Mouse (Mus musculus) MEL-GATA-1-ER (cell line): ENCODE results near the gene Wrap73.

Experiments
- DNase-seq: peaks from one replicate; pipeline ENCODE4 v3.0.0-alpha.2; 2012; ENCODE audit warnings: low read depth; ENCODE audit errors: extremely low read depth

Wrap73 gene

DNA sequence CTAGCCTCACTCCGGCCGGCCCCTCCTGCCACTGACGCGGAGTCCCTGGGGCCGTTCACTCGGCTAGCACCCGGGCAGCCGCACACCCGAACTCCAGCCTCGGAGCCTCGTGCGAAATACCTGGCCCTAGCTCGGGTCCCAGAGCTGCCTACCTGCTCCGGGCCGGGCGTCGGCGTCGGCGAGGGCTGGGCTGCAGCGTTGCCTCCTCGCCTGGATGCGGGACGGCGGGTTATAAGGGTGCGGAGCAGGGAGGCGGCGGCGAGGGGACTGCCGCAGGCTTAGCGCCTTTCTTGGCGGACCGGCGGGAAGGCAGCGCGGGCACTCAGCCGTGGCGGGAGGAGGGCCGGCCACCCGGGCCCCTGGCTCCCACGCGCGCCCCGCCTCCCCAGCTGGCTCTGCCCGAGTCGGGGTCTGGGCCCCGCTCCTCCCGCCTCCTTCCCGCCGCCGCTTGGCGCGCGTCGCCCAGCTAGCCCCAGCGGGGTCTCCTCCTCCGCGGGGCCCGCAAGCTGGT, 2.4 kb upstream of the Wrap73 start:
- no peak for DNase-seq

DNA sequence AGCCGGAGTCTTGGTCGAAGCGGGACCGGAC, 2.2 kb upstream of the Wrap73 start, which contains the start of gene Trp73:
Gene Trp73, minus strand, starts transcription at position 27 of the 31 bp plus-strand sequence.
- DNase-seq: no peak

DNA sequence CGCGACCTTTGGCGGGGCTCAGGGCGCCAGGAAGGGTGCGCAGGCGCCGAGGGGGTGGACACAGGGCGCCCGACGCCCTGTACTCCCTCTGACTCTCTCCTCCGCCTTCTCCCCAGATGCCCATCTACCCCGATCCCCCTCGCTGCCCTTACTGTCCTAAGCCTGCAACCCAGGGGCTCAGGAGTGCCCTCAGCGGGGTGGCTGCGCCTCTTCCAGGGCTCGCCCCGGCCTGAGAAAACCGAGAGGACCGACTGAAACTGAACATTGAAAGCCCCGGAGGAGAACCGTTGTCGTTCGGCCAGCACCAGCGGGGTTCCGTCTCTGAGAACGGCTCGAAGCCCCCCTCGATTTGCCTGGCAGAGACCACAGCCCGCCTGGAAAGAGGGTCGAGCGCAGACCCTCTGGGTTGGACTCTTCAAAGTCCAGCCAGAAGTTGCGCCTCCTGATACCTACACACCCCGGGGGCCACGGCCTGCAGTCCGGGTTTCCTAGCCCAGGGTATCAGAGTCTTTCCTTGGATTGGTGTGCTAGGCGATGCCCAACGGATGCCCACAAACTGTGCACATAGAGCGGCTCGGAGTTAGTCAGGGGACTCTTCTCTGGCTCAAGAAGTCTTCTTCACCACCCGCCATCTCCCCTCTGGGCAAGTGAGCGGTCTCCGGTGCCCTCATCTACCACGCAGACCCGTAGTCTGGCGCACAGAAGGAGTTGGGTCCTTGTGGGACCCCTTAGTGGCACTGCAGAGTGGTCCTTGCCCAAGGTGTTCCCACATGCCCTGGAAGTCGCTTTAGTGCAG, 1.8 kb upstream of the Wrap73 start:
- DNase-seq: no peak

DNA sequence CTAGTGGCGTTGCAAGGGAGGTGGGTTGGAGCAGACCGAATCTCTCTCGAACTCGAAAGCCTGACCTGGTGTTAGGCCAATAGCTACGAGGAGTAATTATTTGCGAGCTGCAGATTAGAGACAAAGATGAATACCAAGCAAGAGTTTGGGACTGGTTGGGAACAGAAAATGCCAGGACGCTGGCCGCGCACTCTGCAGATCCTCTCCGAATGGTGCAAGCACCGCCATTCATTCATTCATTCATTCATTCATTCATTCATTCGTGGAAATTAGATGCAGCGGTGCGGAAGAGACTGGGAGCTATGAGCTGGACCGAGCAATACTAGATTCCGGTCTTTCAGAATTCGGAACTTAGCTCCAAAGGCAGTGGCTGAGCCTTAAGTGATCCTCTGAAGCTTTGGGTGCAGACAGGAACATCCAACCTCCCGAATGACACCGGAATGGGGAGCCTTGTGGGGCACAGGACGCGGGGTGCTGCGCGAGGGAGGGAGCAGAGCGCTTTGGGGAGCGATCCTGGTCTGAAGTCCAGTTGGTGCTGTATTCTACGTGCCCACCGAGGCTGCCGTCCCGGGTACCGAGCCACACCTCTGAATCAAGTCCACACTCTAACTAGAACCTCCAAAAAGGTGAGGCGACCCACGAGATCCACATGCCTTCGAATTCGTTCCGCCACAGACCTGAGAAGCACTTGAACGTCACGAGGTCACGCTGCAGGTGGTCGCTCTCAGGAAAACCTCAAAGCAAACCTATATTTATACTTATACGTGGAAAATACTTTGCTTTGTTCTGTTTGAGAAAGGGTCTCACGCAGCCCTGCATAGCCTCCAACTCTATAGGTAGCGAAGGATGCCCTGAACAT, 934 bp upstream of the Wrap73 start:
- DNase-seq: no peak

DNA sequence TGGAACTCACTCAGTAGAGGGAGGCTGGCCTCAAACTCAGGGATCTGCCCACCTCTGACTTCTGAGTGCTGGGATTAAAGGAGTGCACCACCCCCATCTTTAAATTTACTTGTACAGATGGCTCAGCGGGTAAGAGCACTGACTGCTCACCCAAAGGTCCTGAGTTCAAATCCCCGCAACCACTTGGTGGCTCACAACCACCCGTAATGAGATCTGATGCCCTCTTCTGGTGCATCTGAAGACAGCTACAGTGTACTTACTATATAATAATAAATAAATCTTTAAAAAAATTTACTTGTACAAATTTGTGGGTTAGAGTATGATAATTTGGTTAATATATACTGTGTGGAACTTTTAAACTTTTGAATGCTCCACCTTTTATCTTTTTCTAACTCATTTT, 2.5 kb downstream of the Wrap73 start:
- DNase-seq: no peak

DNA sequence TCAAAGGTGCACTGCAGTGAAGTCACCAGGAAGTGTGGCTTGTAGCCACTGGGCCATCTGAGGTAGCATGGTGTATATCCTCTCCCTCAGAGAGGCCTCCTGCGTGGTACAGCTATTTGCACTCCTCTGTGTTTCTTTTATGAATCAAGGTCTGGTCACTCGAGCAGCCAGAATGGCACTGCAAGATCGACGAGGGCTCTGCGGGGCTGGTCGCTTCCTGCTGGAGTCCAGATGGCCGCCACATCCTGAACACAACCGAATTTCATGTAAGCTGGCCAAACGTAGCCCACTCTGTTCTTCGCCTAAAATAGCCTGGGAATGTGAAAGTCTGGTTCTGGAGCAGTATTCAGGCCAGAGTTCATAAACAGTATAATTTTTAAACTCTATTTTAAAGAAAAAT, 4.2 kb downstream of the Wrap73 start:
- DNase-seq: no peak

DNA sequence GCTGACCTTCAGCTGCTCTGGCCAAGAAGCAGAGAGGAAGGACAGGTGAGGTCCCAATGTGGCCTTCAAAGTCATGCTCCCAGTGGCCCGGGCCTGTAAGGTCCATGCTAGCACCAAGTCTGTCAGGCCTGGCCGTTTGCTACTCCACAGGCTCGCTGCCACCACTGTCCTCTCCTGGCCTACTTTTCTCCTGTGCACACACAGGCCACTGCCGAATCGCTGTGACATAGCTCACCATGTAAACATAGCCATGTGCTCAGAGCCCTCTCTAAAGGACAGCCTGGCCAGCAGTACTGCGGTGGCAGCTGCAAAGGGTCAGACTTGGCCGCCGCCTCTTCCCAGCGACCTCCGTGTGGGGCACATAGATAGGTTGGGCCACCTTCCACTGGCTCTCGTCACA, 11.9 kb downstream of the Wrap73 start:
- DNase-seq: no peak

DNA sequence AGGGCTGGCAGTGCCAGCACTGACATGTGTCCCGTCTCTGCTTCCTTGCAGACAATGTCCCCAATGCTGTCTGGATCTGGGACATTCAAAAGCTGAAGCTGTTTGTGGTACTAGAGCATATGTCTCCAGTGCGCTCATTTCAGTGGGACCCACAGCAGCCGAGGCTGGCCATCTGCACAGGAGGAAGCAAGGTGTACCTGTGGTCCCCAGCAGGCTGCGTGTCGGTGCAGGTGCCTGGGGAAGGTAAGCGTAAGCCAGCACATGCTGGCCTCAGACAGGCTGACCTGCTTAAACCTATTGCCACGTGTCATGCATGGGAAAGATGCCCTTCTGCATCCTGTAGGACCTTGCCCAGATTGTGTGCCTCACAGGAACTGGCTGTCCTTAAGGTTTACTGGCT, 13.9 kb downstream of the Wrap73 start:
- DNase-seq: no peak

DNA sequence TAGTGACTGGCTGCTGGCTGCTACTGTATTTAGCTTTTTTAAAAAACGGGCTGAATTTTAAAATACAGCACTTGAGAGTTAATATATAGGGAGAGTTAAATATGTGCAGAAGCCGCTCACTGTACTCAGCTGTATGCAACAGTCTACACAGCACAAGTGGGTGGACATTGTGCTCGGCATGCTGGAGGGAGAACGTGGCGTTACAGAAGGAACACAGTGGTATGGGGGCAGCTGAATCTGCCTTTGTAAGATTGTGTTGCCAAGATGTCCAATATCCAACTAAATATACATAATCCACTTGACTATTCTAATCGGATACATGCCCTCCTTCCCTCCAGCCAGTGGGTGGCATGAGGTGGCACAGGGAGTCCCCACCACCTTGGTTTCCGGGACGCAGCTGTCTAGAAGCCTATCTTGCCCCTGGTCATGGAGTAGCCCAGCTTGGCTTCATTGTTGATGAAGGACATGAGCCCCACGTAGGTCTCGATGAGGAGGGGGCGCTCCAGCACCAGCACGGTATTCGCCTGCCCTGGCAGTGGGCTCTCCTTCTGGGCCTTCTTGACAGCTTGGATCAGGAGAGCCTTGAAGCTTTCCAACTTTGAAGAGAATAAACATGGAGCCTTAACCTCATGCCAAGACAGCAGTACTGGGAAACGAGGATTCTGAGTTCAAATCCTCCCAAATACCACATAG, 15.9 kb downstream of the Wrap73 start:
- no peak for DNase-seq

DNA sequence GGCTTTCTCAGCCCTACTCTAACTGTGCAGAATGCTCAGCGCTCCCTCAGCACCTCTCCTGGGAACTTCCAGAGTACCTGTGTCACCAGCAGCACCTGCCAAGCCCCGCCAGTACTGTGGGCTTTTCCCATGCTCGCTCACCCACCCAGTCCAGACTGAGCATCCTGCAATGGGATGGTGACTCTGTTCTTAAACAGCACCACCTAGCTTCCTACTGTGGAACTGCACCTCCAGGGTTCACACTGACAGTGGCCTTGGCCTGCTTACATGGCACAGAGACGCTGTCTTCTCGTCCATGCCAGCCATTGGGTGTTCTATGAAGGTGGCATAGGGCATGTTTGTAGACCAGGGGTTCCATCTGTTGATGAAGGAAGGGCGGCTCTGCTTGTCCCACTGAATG, 16.8 kb downstream of the Wrap73 start:
- DNase-seq: peak; percentile 70

DNA sequence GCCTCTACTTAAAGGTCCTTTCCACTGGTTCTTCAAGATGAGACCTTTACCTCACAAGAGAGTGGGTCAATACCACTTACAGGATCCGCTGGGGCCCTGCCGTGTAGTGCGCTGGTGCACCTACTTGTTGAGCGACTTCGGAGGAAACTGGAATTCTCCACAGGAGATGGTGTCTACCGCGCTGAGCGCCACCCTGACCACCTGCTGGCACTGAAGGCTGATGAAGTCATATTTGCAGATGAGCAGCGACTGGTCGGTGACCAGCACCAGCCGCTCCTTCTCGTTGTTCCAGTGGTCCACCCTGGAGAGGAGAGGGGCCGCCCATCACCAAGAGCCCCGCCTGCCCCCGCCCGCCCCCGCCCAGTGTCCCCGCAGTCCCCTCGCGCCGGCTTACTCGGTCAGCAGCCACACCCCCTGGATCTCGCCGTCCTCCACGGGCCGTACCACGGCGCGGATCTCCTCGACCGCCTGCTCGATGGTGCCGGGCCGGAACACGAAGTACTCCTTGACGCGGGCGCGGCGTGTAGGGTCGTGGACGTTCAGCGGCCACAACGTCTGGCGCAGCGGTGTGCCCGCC, 17.9 kb downstream of the Wrap73 start:
- no peak for DNase-seq

DNA sequence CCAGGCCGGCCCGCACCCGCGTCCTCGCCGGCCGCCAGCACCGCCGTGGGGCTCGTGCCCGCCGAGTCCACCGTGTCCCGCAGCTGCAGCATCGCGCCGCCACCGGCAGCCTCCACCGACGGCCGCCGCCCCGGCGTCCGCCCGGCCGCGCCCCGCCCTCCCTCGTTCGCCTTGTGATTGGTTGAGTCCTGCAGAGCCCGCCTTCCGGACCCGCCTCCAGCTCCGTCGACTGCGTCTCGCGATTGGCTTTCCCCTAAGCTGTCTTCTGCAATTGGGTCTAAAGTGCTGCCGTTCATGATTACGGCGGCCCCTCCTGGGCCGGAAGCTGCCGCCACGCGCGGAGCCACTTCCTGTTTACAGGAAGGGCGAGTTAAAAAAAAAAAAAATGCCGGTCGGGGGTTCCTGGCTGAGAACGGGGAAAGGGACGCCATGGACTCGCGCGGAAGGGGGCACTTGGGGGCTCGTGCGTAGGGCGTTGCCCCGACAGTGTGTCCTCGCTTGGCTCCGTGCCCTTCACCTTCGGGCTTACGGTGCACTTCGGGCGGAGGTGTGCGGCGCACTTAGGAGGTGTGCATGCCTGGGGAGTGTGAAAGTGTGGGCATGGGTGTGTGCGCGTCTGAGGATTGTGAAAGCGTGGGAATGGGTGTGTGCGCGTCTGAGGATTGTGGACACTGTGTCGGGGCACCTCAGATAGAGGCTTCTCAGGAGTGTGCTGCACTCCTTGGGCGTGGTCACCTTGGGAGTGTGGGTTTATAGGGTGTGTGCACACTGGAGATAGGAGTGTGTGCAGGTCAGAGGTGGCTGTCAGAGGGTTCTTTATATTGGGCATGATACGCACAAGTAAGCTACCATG, 18.6 kb downstream of the Wrap73 start, which contains the start of gene Tprgl:
Gene Tprgl, minus strand, starts transcription at position 129 of the 853 bp plus-strand sequence.
- DNase-seq: peak; percentile 92

DNA sequence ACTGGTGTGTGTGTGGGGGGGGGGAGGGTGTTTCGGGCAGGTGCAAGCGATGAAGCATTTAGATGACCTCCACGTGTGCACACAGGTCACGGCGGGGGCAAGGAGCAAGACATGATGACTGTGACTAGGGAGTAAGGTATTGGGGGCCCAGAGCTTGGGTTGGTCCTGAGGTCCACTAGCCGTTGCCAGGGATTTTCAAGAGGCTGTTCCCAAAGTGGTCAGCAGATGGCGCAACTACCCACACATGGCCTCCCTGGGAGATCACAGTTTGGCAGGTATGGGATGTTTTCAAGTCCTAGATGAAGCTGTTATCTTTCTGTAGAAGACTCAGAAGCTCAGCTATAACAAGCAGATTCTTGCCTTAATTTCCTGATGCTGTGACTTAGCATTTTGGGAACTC, 21.1 kb downstream of the Wrap73 start:
- no peak for DNase-seq

DNA sequence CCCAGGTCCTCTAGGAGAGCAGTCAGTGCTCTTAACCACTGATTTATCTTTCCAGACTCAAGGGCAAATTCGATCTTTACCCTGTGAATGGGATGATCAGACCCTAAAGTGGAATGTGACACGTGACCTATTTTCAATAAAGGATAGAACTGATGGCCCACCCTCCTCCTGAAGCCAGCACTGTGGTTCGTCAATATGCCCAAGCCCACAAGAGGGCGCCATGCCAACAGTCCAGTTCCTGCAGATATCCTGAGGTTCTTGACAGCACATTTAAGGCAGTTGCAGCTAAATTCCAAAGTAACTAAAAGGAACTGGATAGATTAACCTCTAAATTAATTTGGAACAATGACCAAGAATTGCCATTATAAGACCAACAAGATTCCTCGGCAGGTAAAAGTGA, 24.9 kb downstream of the Wrap73 start:
- no peak for DNase-seq

DNA sequence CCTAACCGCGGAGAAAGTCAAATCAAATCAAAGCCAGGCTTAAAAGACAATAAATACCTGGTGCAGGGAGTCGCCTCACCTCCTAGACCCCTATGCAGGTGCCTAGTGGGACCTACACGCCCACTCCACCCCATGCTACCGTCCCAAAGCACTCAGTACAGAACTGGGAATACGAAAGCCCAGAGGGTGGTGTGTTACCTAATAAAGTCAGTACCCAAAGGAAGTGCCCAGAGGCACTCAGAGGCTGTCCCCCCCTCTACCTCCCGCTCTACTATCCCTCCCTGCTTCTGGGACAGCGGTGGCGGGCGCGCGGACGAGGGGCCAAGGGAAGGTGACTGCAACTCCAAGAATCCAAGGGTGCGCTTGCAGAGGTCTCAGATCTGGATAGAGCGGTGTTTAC, 27.8 kb downstream of the Wrap73 start:
- no peak for DNase-seq

DNA sequence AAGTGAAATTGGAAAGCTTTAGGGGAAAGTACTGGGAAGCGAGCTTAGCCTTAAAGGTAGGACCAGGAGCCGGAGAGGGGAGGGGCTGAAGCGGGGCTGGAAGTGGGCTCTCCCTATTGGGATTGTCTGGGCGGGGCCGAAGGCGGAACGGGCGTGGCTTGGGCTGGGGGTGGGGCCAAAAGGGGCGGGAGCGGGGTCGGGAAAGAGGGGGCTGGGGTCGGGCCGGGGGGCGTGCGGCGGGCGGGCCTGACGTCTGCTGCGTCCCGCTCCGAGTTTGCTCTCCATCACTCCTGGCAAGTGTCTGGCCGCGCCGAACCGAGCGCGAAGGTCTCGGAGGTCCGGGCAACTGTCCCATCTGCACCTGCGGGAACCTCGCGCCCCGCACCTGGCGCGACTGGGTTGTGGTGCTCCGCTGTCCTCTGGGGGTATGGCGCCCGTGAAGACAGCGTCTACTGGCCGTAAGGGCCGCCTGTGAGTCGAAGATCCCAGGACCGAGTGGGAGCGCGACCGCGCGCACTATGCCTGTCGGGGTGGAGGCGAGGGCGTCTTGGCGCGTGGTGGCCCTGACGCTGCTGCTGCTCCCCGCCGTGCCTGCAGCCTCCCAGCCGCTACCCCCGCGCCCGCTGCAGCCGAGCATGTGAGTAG, 28.5 kb downstream of the Wrap73 start, which contains the start of gene Megf6:
Gene Megf6, plus strand, starts transcription at position 225 of the 645 bp plus-strand sequence.
- no peak for DNase-seq

DNA sequence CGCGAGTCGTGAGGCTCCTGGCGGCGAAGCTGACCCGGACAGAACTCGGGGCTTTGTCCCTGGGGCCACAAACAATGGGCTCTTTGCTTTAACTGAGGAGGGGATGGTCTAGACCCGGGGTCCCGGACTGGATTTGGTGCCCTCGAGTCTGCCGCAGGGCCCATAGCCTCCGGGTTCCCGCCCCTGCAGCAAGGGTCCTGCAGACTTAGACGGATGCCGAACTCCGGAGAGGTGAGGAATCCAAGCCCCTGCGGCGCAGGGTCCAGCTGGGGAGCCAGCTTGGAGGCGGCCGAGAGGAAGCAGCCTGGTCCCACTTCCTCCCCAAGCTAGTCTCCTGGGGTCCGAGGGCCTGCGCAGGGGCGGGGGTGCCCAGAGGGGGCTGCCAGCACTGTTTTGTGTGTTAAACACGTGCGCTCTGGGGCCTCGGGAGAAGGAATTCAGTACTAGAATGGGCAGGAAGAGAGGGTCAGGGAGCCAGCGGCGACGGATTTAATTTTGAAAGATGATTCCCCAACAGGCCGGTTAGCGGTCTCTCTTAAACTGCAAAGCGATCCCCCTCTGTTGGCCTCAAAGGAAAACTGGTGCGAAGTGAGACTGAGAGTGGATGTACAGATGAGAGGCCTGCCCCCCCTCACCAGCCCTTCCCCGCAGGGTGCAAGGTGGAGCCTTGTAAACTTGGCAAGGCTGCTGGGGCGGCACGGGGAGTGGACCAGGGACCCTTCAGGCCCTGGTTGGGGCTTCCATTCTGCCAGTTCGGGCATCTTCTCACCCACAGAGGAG, 29.2 kb downstream of the Wrap73 start:
- no peak for DNase-seq

DNA sequence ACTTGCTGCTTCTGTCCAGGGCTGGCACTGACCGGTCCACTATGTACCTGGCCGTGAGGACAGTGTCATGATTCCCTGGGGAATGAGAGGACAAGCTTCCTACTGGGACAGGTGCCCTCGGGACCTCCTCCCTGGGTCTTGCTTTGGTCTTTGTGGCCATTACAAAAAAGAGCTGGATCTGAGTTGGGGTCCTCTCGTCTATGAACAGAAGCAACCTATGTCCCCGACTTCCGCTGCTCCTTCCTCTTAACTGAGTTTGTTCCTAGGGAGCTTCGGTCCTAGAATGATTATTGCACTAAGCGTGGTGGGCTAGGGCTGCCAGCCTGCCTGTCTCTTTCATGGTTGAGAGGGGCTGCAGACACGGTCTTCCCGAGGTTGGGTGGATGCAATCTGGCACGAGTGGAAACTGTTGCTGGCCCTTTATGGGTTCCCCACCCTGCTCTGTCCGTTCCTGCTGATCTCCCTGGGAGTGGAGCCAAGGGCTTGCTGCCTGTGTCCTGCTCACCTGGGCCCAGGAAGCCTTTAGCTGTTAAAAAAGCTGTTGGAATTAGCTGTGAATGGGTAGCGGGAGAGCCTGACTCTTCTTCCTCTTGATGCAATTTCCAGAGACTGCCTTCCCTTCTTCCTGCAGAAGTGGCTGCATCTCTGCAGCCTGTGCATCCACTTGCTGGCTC, 29.9 kb downstream of the Wrap73 start:
- DNase-seq: no peak

DNA sequence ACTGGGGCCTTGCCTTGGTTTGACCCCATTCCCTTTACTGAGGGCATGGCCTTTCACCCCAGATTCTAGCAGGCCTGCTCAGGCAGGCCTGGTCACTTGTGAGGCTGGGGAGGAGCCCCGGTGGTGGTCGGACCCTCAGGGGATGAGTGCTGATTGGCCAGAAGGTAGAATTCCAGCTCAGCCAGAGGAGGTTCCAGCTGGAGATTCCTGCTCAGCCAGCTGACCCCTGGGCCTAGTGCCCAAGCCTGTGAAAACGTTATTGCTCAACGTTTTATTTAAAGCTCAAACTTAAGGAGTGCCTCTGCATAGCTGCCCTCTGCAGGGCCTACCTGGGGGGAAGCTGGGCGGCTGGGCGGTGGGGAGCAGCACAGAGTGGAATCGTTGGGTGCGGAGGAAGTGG, 35.1 kb downstream of the Wrap73 start:
- no peak for DNase-seq
